Mouse (Mus musculus): Measurements from ENCODE around the gene Cdh12.
"Not testable (repeated sequence)": the region's sequence is repeated elsewhere in the genome, so short reads cannot be mapped to it uniquely, and the experiment has no call there.

The Cdh12 gene

GRCm38 (mm10) chr15:20448861-20449663 is at the start of gene Cdh12:
TSS of gene Cdh12 (plus strand) at chr15:20449265.
- no peak for DNase-seq

GRCm38 (mm10) chr15:20403596-20403995 is 45.5 kb upstream of the Cdh12 start:
- no peak for DNase-seq

- no peak for DNase-seq
Measured at GRCm38 (mm10) chr15:20413397-20413796, 35.7 kb upstream of the Cdh12 start.

- DNase-seq, result no peak
Measured at GRCm38 (mm10) chr15:20436356-20436755, 12.7 kb upstream of the Cdh12 start.

GRCm38 (mm10) chr15:20450558-20450957 is 1.5 kb downstream of the Cdh12 start:
- no peak for DNase-seq

- no peak for DNase-seq
Measured at GRCm38 (mm10) chr15:20458508-20458907, 9.4 kb downstream of the Cdh12 start.

- DNase-seq, result no peak
Measured at GRCm38 (mm10) chr15:20462500-20462899, 13.4 kb downstream of the Cdh12 start.

- no peak for DNase-seq
Measured at GRCm38 (mm10) chr15:20463601-20464000, 14.5 kb downstream of the Cdh12 start.

- no peak for DNase-seq
Measured at GRCm38 (mm10) chr15:20550979-20551378, 101.9 kb downstream of the Cdh12 start.

- no peak for DNase-seq
Measured at GRCm38 (mm10) chr15:20571012-20571411, 121.9 kb downstream of the Cdh12 start.

GRCm38 (mm10) chr15:20582567-20583075 is 133.6 kb downstream of the Cdh12 start:
- DNase-seq, result no peak

GRCm38 (mm10) chr15:20591599-20591998 is 142.5 kb downstream of the Cdh12 start:
- no peak for DNase-seq

GRCm38 (mm10) chr15:20605751-20606150 is 156.7 kb downstream of the Cdh12 start:
- DNase-seq, result not testable (repeated sequence)

- no peak for DNase-seq
Measured at GRCm38 (mm10) chr15:20634593-20634992, 185.5 kb downstream of the Cdh12 start.

GRCm38 (mm10) chr15:20639155-20639554 is 190.1 kb downstream of the Cdh12 start:
- no peak for DNase-seq

GRCm38 (mm10) chr15:20642905-20643414 is 193.9 kb downstream of the Cdh12 start:
- DNase-seq, result no peak

GRCm38 (mm10) chr15:20660221-20660620 is 211.2 kb downstream of the Cdh12 start:
- no peak for DNase-seq

GRCm38 (mm10) chr15:20666650-20667049 is 217.6 kb downstream of the Cdh12 start, which contains the start of gene Acot10:
TSS of gene Acot10 (minus strand) at chr15:20666750.
- no peak for DNase-seq

- DNase-seq, result no peak
Measured at GRCm38 (mm10) chr15:20667350-20667749, 218.3 kb downstream of the Cdh12 start.

GRCm38 (mm10) chr15:20667989-20668388 is 218.9 kb downstream of the Cdh12 start:
- no peak for DNase-seq

GRCm38 (mm10) chr15:20669507-20669906 is 220.4 kb downstream of the Cdh12 start:
- not testable (repeated sequence) for DNase-seq

- DNase-seq, result no peak
Measured at GRCm38 (mm10) chr15:20682719-20683118, 233.7 kb downstream of the Cdh12 start.

- no peak for DNase-seq
Measured at GRCm38 (mm10) chr15:20684200-20684599, 235.1 kb downstream of the Cdh12 start.

GRCm38 (mm10) chr15:20696229-20696628 is 247.2 kb downstream of the Cdh12 start:
- no peak for DNase-seq

All from kidney, postnatal 25 days (tissue).